16 mouse cellular contexts compared by ENCODE assay signal in genomic region chr16:97734760-97735322, GRCm38 (mm10). TPM values are rescaled to one million over a fixed set of nuclear protein-coding genes. Genes with fewer than 3 reads are reported as not detected.
A peak's percentile ranks its signal among the peaks of the same experiment; 100 is the strongest.
DNase-seq lines count a peak whose midpoint lies in the region; ATAC-seq and TF ChIP-seq lines count a peak whose summit lies in the region.
"Had no signal": no experiment of that assay in that cellular context is flagged by ENCODE, and none has a peak within 500 bp of the region (broad histone marks: within the 10 kb centered on the region; RNA-seq: fewer than 3 reads in every experiment).

No protein-coding gene starts in this region.

- H3K4me2 ChIP-seq in kidney, postnatal 0 days (ENCODE audit: low read length), result no peak overlapping the region
- H3K4me2 ChIP-seq in limb, embryonic 13.5 days (replicated peaks), result no peak overlapping the region
- H3K4me2 ChIP-seq: midbrain, embryonic 12.5 days; stomach, embryonic 15.5 days had no signal

- H3K27ac ChIP-seq in kidney, postnatal 0 days, result no peak overlapping the region
- H3K27ac ChIP-seq in limb, embryonic 13.5 days, result no peak overlapping the region
- H3K27ac ChIP-seq: midbrain, embryonic 12.5 days; stomach, embryonic 15.5 days had no signal

- TF ChIP-seq CTCF in kidney, postnatal 0 days (IDR thresholded peaks at IDR 0.05; ENCODE audit: low read depth), result no peak

- no peaks in the 10 kb centered on the region for H3K4me1 ChIP-seq in kidney, postnatal 0 days (replicated peaks; ENCODE audit: insufficient read depth, low read length)
- H3K4me1 ChIP-seq in limb, embryonic 13.5 days, result no peaks in the 10 kb centered on the region
- H3K4me1 ChIP-seq: midbrain, embryonic 12.5 days had no signal

- H3K27me3 ChIP-seq in kidney, postnatal 0 days (ENCODE audit: insufficient read depth, low read length), result no peaks in the 10 kb centered on the region
- H3K27me3 ChIP-seq in limb, embryonic 13.5 days, result no peaks in the 10 kb centered on the region
- H3K27me3 ChIP-seq: midbrain, embryonic 12.5 days; stomach, embryonic 15.5 days had no signal

- ATAC-seq in kidney, postnatal 0 days (replicated peaks; ENCODE audit: low FRiP score, low read depth), result 0 out of 2 replicates have a peak, but pooled peaks have one; percentile 21
- peak; percentile 48; the same call in 1 of the 2 replicates for ATAC-seq in limb, embryonic 13.5 days (ENCODE audit: low FRiP score, low read depth)

- H3K9ac ChIP-seq in kidney, postnatal 0 days (ENCODE audit: low read depth, low read length), result no peak overlapping the region
- H3K9ac ChIP-seq in limb, embryonic 13.5 days, result no peak overlapping the region
- H3K9ac ChIP-seq: midbrain, embryonic 12.5 days; stomach, embryonic 15.5 days had no signal

- H3K36me3 ChIP-seq in kidney, postnatal 0 days (ENCODE audit: insufficient read depth, low read length), result no peaks in the 10 kb centered on the region
- no peaks in the 10 kb centered on the region for H3K36me3 ChIP-seq in limb, embryonic 13.5 days
- H3K36me3 ChIP-seq: midbrain, embryonic 12.5 days; stomach, embryonic 15.5 days had no signal

- H3K9me3 ChIP-seq in kidney, postnatal 0 days (replicated peaks; ENCODE audit: low read length), result no peaks in the 10 kb centered on the region
- no peaks in the 10 kb centered on the region for H3K9me3 ChIP-seq in limb, embryonic 13.5 days
- H3K9me3 ChIP-seq: midbrain, embryonic 12.5 days; stomach, embryonic 15.5 days had no signal

- intact Hi-C loops in heart, postnatal 36 days (cut with DNase I), result no loop called here

- no peak overlapping the region for H3K4me3 ChIP-seq in kidney, postnatal 0 days (replicated peaks; ENCODE audit: low read depth, low read length)
- no peak overlapping the region for H3K4me3 ChIP-seq in limb, embryonic 13.5 days
- H3K4me3 ChIP-seq: midbrain, embryonic 12.5 days; stomach, embryonic 15.5 days had no signal

- DNase-seq in embryo, embryonic 10.5 days (ENCODE audit: low spot score), result peak; percentile 4
- DNase-seq in embryo, embryonic 11 days, result no peak
- DNase-seq in kidney, postnatal 0 days (ENCODE audit: low spot score), result no peak
- no peak for DNase-seq in kidney, adult 9 months
- peak; percentile 20 for DNase-seq in 3134 (ENCODE audit: extremely low read depth, insufficient read length, low spot score)
- no peak for DNase-seq in gastrocnemius, postnatal 10 days
- DNase-seq in heart, postnatal 36 days, result no peak
- DNase-seq: adrenal gland, adult 2 months; cerebellum, adult 8-10 months; gastrocnemius, postnatal 25 days; lung, postnatal 36 days; spleen, adult 18-20 months had no signal

- WGBS in kidney, postnatal 0 days, result 52% methylated on average over 9 of the region's 9 CpGs
- WGBS in limb, embryonic 13.5 days, result 49% methylated on average over 9 of the region's 9 CpGs

RNA-seq across cellular contexts. Expression of gene Ripk4, which starts 28.7 kb away (rescaled TPM):
- polyA plus RNA-seq in kidney, postnatal 0 days (2015; fragmentation: Nextera tagmentation; extraction: Ambion mirVana), result 9.9 and 10.2 TPM in 2 replicates
- polyA plus RNA-seq in limb, embryonic 13.5 days (2015; fragmentation: Nextera tagmentation; extraction: Ambion mirVana), result 7.7 and 9.8 TPM in 2 replicates
- total RNA-seq in gastrocnemius, postnatal 10 days (2021), result not detected
- under 1 TPM in 1 of 2 experiments, not detected in 1; 0.19 TPM for total RNA-seq in heart, postnatal 36 days (2021)
- total RNA-seq: common myeloid progenitor, adult 5-6 weeks; gastrocnemius, postnatal 25 days had no signal

Comparison
In these comparisons a context has a peak if more than half of its experiments do, and no peak if none do; other contexts are left out.
1. DNase-seq: peak in embryo, embryonic 10.5 days (single experiment) and 3134 (single experiment); none in embryo, embryonic 11 days (single experiment), kidney, postnatal 0 days (single experiment), kidney, adult 9 months (single experiment), gastrocnemius, postnatal 10 days (single experiment) and heart, postnatal 36 days (0 of 2).